Mouse (Mus musculus) lung, adult 2 months (tissue): ENCODE results near the gene Ddx46.
"Not testable (repeated sequence)": the region's sequence is repeated elsewhere in the genome, so short reads cannot be mapped to it uniquely, and the experiment has no call there.

ENCODE experiments used
- CTCF ChIP-seq: fragments of 200-500 bp; IDR thresholded peaks from 2 replicates; pipeline ENCODE4 v1.5.1; 2011; ENCODE audit warnings: mild to moderate bottlenecking, low read length, control low read depth; ENCODE audit not compliant: insufficient read depth
- POLR2A ChIP-seq: fragments of 200-500 bp; IDR thresholded peaks from 2 replicates; pipeline ENCODE4 v1.6.1; 2011; ENCODE audit warnings: low read depth, mild to moderate bottlenecking, control low read depth, low read length, borderline replicate concordance; ENCODE audit errors: extremely low read depth

- TF ChIP-seq CTCF, result peak; percentile 93
- not testable (repeated sequence) for TF ChIP-seq POLR2A
Measured at GRCm38 (mm10) chr13:55640480-55640879, 5.7 kb downstream of the Ddx46 start.
